Mouse (Mus musculus) adrenal gland, adult 2 months (tissue): Measurements from ENCODE around the gene Cox15. TPM values are rescaled to one million over a fixed set of nuclear protein-coding genes. Genes with fewer than 3 reads are reported as not detected.

Source experiments
- DNase-seq: peaks from one replicate; pipeline ENCODE4 v3.0.0; 2021
- polyA plus RNA-seq: library from polyadenylated mRNA; depleted of rRNA; stranded (reverse); fragments of >200 nt; gene quantifications from 2 replicates; pipeline ENCODE4 v1.2.3, GENCODE M21; 2012
- total RNA-seq, 2 experiments: library from RNA; stranded (reverse); gene quantifications; 2 replicates each; pipeline ENCODE4 v1.2.3; 2021

The Cox15 gene
- total and polyA plus RNA-seq, 3 experiments, result 25.3 to 59.4 (median 36.4) TPM

DNA sequence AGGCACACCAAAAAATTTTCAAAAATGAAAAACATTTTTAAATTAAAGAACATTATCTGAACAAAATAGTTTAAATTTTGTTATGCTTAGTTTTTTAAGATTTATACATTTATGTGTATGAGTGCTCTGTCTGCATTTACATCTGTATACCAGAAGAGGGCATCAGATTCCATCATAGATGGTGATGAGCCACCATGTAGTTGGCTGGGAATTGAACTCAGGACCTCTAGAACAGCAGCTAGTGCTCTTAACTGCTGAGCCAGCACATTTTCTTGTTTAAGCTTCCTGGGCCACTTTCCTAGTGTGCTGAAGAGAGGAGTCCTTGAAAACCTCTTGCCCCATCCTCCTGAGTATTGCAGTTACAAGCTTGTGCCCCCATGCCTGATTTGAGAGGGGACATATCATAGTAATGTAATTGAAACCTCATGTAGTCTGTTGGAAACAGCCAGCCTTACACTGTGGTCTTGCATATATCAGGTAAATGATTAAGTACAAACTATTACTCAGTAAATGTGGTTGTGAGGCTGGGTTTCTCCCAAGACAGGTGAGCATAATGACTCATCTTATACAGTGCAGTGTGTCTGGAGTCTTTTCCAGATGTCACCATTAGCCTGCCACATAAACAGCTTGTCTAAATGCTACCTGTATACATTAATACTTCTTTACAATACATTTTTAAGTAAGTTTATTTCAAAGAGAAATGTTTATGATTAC lies 8.9 kb upstream of the Cox15 start:
- DNase-seq, result no peak

DNA sequence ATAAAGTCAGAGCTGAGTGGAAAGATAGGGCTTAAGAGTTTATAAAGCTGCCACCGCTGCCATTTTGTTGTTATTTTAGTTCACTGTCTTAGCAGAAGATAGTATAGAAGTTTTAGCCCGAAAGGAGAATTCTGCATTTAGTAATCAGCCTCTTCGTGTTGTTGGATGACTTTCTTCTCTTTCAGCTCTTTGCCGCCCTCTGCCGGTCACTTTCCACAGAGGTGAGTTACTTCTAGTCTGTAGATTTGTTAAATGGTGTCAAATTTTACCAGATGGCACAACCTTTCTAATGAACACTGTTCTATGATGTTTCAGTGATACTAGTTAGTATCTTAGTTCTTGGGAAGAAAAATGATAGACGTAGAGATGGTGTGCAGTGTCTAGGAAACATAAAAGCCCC lies 7.7 kb upstream of the Cox15 start:
- DNase-seq, result peak; percentile 58

DNA sequence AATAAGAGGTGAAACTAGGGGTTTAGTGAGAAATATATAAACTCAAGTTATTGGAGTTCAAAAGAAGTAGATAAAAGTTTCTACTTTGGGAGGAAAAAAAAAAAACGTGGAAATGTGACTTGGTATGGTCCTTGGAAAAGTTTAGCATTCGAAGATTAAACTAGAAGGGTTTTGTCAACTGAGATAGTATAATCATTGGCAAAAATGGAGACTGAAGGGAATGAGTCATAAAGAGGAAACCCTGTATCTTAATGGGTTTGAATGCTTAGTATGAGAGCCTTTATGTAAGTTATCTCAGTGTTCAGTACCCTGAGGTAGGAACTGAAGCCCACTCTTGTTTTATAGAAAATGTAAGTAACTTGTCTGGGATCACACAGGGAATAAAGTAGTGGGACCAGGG lies 2.1 kb upstream of the Cox15 start:
- DNase-seq, result no peak

DNA sequence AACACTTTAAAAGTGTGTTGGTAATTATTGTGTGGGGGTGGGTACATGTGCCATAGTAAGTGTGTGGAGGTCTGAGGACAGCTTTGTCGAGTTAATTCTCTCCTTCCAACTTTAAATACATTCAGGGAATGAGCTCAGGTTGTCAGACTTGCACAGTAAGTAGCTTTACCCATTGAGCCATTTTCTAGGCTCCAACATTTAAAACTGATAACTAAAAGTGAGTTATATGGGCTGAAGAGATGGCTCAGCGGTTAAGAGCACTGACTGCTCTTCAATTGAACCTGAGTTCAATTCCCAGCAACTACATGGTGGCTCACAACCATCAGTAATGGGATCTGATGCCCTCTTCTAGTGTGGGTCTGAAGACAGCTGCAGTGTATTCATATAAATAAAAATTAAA lies 1.4 kb upstream of the Cox15 start:
- no peak for DNase-seq

DNA sequence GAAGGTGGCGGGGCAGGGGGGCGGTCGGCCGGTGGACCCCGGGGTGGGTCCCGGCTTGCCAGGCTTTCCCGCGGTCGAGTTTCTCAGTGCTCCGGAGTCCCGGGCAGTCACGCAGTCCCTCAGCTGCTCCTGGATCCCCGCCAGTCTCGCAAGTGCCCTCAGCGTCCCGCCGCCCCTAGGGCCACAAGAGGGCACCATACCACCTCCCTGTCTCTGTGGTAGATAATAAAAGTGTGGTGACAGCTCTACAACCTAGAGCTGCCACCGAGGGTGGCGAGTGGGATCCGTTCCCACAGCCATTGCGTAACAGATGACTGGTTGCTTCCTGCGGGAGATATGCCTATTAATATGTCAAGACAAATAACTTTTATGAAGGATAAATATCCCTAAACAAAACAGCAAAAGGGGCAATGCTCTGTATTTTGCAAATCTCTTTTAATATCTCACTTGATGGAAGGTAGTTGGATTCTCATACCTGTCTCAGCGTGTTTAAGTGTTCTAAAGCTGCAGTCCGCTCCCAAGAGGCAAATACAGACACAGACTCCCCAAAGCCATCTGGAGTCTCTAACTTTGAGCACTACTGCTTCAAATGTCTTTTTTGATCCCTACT lies 531 bp upstream of the Cox15 start:
- DNase-seq, result peak; percentile 95

DNA sequence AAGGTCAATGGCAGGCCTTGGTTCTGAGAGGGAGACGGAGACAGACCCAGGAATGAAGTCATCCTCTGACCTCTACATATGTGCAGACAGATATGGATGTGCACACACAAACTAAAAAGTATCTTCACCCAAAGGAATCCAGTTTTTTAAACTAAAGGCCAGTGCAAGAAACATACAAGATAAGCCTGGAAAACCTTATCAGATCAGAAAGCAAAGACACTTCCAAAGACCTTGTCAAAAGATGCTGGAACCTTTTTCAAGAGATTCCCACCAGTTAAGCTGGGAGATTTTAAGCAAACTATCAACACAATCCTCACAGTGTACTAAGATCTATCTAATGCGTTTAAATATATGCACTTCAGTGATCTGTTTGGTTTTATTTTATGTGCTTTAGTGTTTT lies 2.8 kb downstream of the Cox15 start:
- DNase-seq, result no peak

DNA sequence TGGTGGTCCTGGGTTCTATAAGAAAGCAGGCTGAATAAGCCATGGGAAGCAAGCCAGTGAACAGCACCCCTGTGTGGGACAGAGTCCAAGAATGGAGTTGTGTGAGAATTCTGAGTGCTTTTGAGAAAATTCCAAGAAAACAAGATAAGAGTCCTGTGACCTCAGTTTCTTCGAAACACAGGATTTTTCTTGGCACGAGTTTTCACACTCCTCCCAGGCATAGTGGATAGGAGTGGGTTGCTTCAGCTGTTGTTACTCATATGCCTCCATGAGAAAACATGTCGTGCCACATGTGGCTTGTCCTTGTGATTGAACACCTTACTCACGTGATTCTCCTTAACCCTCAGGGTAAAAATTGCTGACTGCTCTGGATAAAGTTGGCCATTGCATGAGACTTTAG lies 4.9 kb downstream of the Cox15 start:
- no peak for DNase-seq

DNA sequence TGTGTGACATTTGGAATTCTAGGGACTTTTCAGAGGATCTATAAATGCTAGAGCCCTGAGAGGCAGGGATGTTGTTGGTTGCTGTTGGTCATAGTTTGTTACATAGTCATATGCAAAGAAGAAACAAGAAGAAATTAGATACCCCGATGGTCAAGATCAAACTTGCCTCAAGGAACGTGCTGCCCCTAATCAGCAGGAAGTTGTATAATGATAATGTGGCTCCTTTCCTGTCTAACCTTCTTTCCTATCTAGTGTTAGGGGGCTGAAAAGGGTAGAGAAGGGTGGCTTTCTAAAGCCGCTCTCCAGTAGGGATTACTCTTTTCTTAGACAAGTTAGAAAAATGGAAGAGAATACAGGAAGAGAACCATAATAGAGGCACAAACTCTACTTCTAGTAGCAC lies 7.1 kb downstream of the Cox15 start:
- no peak for DNase-seq

DNA sequence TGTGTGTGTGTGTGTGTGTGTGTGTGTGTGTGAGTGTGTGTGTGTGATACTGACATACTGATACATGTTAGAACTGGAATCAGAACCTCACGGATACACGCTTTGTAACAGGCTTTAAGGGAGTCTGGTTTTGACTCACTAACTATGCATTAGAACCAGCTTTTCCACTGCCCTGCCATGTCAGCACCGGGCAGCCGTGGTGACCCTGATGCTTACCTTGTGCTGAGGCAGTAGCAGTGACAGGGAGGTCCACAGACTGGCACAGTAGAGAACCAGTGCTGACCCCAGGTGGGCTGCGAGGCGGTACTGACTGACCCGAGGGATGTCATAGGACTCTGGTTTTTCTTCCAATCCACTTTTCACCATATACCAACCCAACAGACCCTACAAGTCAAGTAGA lies 9.4 kb downstream of the Cox15 start:
- no peak for DNase-seq

DNA sequence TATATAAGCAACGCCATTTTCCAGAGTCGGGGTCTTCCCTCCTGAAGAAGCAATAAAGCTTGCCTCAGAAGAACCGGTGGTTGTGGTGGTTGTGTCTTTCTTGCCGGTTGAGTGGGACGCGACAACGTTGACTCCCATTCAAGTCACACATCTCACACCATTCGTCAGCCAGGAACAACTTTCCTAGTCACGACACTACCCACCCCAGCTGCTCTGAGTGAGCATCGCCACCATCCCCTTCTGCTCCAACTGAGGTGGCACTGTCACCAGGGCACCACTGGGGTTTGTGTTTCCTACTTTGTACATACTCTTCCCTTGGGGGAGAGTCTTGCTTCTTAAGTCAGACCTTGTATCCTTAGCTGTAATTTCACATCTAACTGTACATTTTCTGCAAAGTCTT lies 14.4 kb downstream of the Cox15 start:
- no peak for DNase-seq

DNA sequence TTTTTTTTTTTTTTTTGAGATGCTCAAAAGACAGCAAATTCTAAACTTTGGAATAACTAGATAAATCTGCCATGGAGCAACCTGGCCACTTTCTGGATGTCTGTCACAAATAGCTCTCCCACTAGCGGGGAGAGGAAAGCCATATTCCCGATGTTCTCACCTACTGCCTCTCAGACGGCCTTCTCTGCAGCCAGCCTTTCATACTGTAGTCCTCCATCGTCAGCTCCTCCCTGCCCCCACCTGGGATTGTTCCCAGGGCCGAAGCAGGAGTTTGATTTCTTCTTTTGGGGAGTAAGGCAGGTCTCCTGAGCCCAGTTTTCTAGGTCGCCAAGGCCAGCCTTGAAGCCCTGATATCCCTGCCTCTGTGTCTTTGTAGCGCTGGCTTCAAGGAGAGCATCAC lies 21.6 kb downstream of the Cox15 start:
- peak; percentile 17 for DNase-seq

DNA sequence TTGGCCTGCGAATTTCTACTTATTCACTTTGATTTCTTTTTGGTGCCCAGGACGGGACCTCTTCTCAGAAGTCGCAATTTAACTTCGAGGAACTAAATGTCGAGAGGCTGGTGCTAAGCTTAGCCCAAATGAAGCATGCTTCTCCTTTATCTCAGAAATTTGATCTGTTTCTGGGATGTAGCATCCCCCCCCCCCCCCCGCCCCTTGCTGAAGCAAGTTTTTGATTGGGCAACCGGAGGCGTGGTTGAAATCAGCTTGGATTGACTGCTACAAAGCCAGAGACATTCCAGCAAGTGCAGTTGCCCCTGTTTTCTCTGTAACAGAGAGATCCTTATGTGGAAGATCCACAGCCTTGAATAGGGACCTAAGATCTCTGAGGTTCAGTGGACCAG lies 22.8 kb downstream of the Cox15 start:
- DNase-seq, result no peak

DNA sequence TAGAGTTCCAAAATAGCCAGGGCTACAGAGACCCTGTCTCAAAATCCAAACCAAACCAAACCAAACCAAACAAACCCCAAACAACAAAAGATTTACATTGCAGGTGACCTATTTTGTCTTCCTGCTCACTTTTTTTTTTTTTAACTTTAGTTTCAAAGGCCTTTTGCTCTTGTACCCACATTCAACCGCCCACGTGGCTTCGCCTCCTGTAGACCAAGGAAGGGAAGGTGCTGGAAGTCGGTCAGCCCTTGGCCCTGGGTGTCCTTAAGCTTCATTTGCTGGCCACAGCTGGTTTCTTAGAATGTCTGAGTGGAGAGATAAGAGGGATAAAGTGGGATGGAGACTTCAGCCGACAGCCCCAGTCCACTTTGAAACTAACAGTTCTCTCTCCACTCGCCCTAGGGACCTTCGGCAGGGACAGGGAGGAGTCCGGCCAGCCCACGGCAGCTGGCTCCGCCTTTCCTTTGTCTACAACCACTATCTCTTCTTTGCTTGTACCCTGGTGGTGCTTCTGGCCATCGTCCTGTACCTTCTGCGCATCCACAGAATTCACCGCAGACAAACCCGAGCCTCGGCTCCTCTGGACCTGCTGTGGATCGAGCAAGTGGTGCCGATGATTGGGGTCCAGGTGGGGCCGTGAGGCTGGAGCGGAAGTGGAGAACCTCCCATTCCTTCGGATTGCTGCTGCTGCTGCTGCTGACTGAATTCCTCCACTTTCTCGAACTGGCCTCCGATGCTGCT lies 23.3 kb downstream of the Cox15 start:
- DNase-seq, result peak; percentile 32

DNA sequence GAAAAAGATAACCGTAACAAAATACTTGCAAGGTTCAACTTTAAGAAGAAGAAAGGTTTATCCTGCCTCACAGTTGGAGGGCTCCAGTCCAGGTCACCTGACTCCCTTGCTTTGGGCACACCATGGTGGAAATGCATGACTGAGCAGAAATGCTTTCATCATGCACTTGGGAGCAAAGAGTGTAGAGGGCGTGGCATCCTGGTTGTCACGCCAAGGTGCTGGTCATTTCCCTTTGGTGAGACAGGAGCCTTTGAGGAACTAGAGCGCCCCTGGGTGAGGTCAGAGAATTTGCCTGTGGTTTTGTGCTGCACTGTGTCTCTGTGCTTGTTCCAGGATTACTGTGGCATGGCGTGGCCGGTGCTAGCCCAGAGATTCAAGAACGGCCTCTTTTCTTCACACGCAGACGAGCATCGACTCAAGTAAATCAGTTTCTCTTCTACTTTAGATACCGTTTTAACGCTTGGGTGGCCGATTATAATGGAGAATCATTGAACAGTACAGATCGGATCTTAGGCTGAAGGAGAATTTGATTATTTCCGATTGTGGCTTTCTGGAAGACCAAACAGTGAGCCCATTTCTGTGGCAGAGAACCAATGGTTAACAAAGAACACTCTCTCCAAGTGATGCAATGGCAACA lies 26.2 kb downstream of the Cox15 start:
- no peak for DNase-seq

DNA sequence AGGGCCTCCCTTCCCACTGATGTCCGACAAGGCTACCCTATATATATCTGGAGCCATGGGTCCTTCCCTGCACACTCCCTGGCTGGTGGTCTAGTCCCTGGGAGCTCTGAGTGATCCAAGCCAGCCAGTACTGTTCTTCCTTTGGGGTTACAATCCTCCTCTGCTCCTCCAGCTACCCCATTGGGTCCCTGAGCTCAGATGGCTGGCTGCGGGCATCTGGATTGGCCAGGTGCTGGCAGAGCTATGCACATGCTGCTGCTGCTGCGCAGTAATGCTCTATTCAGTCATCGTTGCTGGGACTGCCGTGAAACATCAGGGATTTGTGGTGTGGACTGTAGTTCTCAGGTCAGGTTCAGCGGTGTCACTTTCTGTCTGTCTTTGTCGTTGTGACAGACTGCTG lies 28.0 kb downstream of the Cox15 start:
- no peak for DNase-seq

DNA sequence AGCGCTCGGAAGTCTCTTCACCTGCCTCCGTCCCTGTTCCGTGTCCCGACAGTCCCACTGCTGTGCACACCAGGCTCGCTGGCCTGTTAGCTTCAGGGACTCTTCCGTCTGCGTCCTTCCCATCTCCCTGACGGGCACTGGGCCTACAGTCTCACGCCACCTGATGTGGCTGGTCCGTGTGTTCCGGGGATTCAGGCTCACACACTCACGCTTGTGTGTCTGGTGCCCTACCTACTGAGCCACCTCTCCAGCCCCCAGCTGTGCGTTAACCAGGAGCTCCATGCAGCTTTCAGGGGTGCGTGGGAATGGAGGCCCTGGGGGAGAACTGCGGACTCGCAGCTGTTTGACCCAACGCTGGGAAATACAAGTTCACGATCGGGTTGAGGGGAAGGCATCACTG lies 28.6 kb downstream of the Cox15 start:
- no peak for DNase-seq

DNA sequence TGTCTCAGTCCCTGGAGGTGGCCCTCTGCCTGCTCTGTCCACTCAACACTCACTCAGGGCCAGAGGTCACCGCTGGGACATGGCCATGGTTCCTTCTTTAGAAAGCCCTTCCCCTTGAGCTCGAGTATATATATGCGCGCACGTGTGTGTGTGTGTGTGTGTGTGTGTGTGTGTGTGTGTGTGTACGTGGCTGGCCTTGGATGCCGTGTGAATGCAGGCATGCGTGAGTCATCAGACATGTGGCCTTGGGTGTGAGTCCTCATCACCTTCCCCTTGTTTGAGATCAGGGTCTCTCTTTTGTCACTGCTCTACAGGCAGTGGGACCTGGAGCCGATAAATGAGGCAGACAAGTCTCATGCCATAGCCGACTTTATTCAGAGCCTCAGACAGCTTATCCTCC lies 29.3 kb downstream of the Cox15 start:
- peak; percentile 73 for DNase-seq

DNA sequence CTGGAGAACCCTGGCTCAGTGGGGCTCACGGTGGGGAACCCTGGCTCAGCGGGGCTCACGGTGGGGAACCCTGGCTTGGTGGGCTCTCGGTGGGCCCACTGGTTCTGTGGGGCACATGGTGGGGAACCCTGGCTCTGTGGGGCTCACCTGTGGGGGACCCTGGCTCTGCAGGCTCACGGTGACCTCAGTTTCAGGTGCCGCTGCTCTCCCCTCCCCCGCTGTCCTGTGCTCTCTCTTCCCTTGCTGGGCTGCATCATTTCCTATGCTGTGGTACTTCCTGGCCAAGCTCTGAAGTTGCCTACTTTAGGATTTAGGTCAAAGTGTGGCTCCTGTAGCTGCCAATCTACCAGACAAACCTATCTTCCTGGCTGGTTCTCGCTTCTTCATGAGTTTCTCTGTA lies 29.9 kb downstream of the Cox15 start:
- DNase-seq, result no peak

DNA sequence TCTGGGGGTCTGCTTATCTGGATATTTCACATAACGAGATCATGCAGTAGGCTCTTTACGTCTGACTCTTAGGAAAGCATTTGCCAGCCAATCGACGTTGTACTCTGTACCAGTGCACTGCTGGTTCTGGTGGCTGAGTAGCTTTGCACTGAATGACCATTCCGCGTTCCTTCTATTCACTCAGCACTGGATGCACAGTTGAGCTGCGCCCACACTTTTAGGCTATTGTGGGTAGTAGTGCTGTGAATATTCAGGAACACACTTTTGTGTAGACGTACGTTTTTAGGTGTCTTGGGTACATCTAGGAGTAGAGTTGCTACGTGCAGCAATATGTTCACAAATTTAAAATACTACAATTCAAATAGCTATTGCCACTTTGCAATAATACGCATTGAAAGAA lies 32.7 kb downstream of the Cox15 start:
- DNase-seq, result no peak

DNA sequence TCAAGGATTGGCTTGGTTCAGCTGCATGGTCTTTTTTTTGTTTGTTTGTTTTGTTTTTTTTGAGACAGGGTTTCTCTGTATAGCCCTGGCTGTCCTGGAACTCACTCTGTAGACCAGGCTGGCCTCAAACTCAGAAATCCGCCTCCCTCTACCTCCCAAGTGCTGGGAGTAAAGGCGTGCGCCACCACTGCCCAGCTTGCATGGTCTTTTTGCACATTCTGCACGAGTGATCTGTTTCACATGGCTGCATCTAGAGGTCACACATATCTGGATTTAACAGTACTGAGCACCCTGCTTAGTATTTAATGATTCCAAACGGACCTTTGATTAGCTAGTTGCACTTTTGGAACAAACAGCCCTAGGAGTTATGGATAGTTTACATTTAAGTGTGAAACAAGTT lies 40.8 kb downstream of the Cox15 start:
- DNase-seq, result no peak

DNA sequence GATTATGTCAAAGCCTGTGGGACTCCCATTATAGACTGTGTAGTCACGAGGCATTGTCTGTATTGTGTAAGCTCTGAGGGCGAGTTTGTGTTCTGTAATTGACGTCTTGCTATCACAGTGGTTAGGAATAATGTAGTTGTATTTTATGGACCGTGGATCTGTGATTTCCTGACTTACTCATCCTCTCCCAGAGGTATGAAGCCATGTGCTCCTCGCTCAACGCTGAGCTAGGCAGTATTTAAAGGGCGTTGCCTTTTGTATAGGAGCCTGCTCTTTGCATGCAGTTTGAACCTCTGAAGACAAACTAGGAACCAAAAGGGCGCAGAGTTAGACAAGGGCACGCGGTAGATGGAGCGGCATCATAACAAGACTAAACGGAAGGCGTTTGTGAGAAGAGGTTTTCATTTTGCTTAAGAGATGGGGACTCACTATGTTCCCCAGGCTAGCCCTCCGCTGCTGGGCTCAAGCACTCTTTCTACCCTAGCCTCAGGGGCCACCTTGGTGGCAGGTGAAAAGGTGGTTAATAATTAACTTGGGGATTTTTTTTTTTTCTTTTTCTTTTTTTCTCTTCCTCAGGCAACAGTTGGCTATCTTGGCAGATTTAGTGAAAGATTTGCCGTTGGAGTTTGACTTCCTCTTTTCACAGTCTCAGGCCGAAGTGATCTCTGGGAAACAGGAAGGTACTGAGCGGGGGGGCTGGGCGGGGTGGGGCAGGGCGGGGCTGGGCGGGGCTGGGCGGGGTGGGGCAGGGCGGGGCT lies 41.5 kb downstream of the Cox15 start:
- DNase-seq, result no peak

DNA sequence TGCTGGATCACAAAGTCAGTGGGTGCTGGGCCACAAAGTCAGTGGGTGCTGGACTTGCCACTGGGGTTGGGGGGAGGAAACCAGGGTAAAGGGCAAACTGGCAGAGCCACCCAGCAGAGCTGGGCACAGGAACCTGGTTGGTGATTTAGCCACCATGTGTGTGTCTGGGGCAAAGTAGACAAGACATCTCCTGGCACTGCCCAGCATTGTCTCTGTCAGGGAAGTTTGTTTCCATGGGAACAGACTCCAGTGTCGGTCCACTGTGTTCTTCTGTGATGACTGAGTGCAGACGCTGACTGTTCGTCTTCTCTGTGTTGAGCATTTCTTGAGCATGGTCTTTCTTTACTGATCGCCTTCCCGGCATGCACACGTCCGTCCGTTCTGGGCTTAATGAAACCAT lies 43.5 kb downstream of the Cox15 start:
- no peak for DNase-seq
